Mouse (Mus musculus) forebrain, embryonic 14.5 days (tissue): Measurements from ENCODE around the gene Clic1. TPM values are rescaled to one million over a fixed set of nuclear protein-coding genes. Genes with fewer than 3 reads are reported as not detected.

Experiments
- ATAC-seq: fragments of 200-750 bp; cut with Nextera tagmentation; 2 replicates; pipeline ENCODE4 v1.8.0; 2017; ENCODE audit warnings: mild to moderate bottlenecking, moderate library complexity
- DNase-seq: peaks from one replicate; pipeline ENCODE4 v3.0.0-alpha.2; 2015; ENCODE audit warnings: low spot score
- H3K27ac ChIP-seq: fragments of 300-500 bp; sonication (generic); 2 replicates; pipeline ENCODE4 v1.5.1; 2014; ENCODE audit warnings: low read depth, mild to moderate bottlenecking, control low read depth, low read length, moderate library complexity
- H3K27me3 ChIP-seq: fragments of 300-500 bp; sonication (generic); replicated peaks from 2 replicates; pipeline ENCODE4 v1.6.1; 2014; ENCODE audit warnings: low read length, control low read depth, mixed read lengths; ENCODE audit not compliant: control insufficient read depth, insufficient read depth
- H3K36me3 ChIP-seq: fragments of 300-500 bp; sonication (generic); 2 replicates; pipeline ENCODE4 v1.6.1; 2014; ENCODE audit warnings: low read length, control low read depth; ENCODE audit not compliant: control insufficient read depth, insufficient read depth
- H3K4me1 ChIP-seq: fragments of 300-500 bp; sonication (generic); 2 replicates; pipeline ENCODE4 v1.6.1; 2014; ENCODE audit warnings: antibody characterized with exemption, low read length, control low read depth; ENCODE audit not compliant: control insufficient read depth, insufficient read depth
- H3K4me2 ChIP-seq: fragments of 300-500 bp; sonication (generic); 2 replicates; pipeline ENCODE4 v1.6.1; 2014; ENCODE audit warnings: mild to moderate bottlenecking, control low read depth, low read length
- H3K4me3 ChIP-seq: fragments of 300-500 bp; sonication (generic); 2 replicates; pipeline ENCODE4 v1.5.1; 2014; ENCODE audit warnings: low read depth, low read length, control low read depth
- H3K9ac ChIP-seq: fragments of 300-500 bp; sonication (generic); 2 replicates; pipeline ENCODE4 v1.6.1; 2014; ENCODE audit warnings: mild to moderate bottlenecking, low read length, control low read depth, moderate library complexity
- H3K9me3 ChIP-seq: fragments of 300-500 bp; sonication (generic); replicated peaks from 2 replicates; pipeline ENCODE4 v1.6.1; 2016; ENCODE audit warnings: low read length, control low read depth, mixed read lengths; ENCODE audit not compliant: control insufficient read depth
- WGBS: fragments of 180-500 bp; shearing (Covaris S2); extraction: QIAGEN DNeasy Blood & Tissue Kit; methylation state at CpG from one replicate; pipeline ENCODE4 v1.1.7; 2014; 5-methylcytosine and 5-hydroxymethylcytosine counted together
- polyA plus RNA-seq: library from polyadenylated mRNA; unstranded; fragments of >200 nt; fragmentation: Nextera tagmentation; extraction: Ambion mirVana; gene quantifications from 2 replicates; pipeline ENCODE4 v1.2.1, GENCODE M21; 2014

Gene Clic1
- polyA plus RNA-seq, 1 experiment from 2014 or later: 37.3 TPM

- H3K9ac ChIP-seq: no peak overlapping the region
These were observed 53.5 kb downstream of the Clic1 start for GRCm38 (mm10) chr17:35103221-35103690.

GRCm38 (mm10) chr17:35104079-35104478 is 54.3 kb downstream of the Clic1 start:
- H3K27me3 ChIP-seq: no peaks in the 10 kb centered on the region
- H3K4me1 ChIP-seq: no peaks in the 10 kb centered on the region
- no peak overlapping the region for H3K4me3 ChIP-seq
- peaks cover 53% of the 10 kb centered on the region for H3K36me3 ChIP-seq
- ATAC-seq (no peak), DNase-seq (no peak)
- no peaks in the 10 kb centered on the region for H3K9me3 ChIP-seq
- H3K4me2 ChIP-seq: no peak overlapping the region
- H3K27ac ChIP-seq: no peak overlapping the region
- WGBS: 92% methylated on average over 7 of the region's 7 CpGs
- H3K9ac ChIP-seq: no peak overlapping the region

More at GRCm38 (mm10) chr17:35103221-35103690, 53.5 kb downstream of the Clic1 start:
- Histone ChIP-seq H3K27ac (no peak overlapping the region), H3K4me1 (no peaks in the 10 kb centered on the region), H3K27me3 (no peaks in the 10 kb centered on the region), H3K36me3 (peaks cover 61% of the 10 kb centered on the region), H3K9me3 (no peaks in the 10 kb centered on the region), H3K4me3 (no peak overlapping the region), H3K4me2 (no peak overlapping the region)
- ATAC-seq (no peak), DNase-seq (no peak)
- WGBS: 73% methylated on average over 6 of the region's 6 CpGs

- Histone ChIP-seq H3K36me3 (peaks cover 46% of the 10 kb centered on the region), H3K9ac (no peak overlapping the region), H3K4me1 (no peaks in the 10 kb centered on the region), H3K9me3 (no peaks in the 10 kb centered on the region), H3K27me3 (no peaks in the 10 kb centered on the region), H3K4me3 (no peak overlapping the region), H3K4me2 (no peak overlapping the region), H3K27ac (no peak overlapping the region)
- WGBS: 78% methylated on average over 6 of the region's 6 CpGs
- ATAC-seq (no peak), DNase-seq (no peak)
These were observed 55.0 kb downstream of the Clic1 start for GRCm38 (mm10) chr17:35104754-35105153.

GRCm38 (mm10) chr17:35105740-35106389 is 56.1 kb downstream of the Clic1 start:
- 0 out of 2 replicates have a peak, but pooled peaks have one; percentile 12 for ATAC-seq
- H3K36me3 ChIP-seq: peaks cover 35% of the 10 kb centered on the region
- no peak overlapping the region for H3K27ac ChIP-seq
- 23% methylated on average over 13 of the region's 13 CpGs for WGBS
- H3K4me3 ChIP-seq: no peak overlapping the region
- H3K4me2 ChIP-seq: peak overlapping the region; percentile 28; the same call in 1 of the 2 replicates
- no peaks in the 10 kb centered on the region for H3K9me3 ChIP-seq
- H3K9ac ChIP-seq: peak overlapping the region; percentile 48; the same call in 1 of the 2 replicates
- H3K27me3 ChIP-seq: no peaks in the 10 kb centered on the region
- no peaks in the 10 kb centered on the region for H3K4me1 ChIP-seq
- DNase-seq: peak; percentile 61

- Histone ChIP-seq H3K9me3 (no peaks in the 10 kb centered on the region), H3K27me3 (no peaks in the 10 kb centered on the region), H3K4me2 (no peak overlapping the region), H3K36me3 (peaks cover 28% of the 10 kb centered on the region), H3K4me1 (no peaks in the 10 kb centered on the region), H3K9ac (peak overlapping the region; percentile 48; the same call in 1 of the 2 replicates), H3K4me3 (no peak overlapping the region), H3K27ac (no peak overlapping the region)
- DNase-seq (peak; percentile 43), ATAC-seq (no peak)
- 66% methylated on average over 3 of the region's 3 CpGs for WGBS
These were observed 56.8 kb downstream of the Clic1 start for GRCm38 (mm10) chr17:35106522-35106921.

- ATAC-seq (no peak), DNase-seq (no peak)
- H3K4me2 ChIP-seq: no peak within 1 kb of the TSS
- peaks cover 13% of the 10 kb centered on the region for H3K36me3 ChIP-seq
- 89% methylated on average over 6 of the region's 6 CpGs for WGBS
- no peaks in the 10 kb centered on the region for H3K27me3 ChIP-seq
- H3K27ac ChIP-seq: no peak within 1 kb of the TSS
- no peak within 1 kb of the TSS for H3K4me3 ChIP-seq
- no peak within 1 kb of the TSS for H3K9ac ChIP-seq
- H3K4me1 ChIP-seq: no peaks in the 10 kb centered on the region
- no peaks in the 10 kb centered on the region for H3K9me3 ChIP-seq
These were observed 58.3 kb downstream of the Clic1 start, which contains the start of gene Ly6g5c for GRCm38 (mm10) chr17:35108097-35108496. Ly6g5c (plus strand) TSS chr17:35108279.

Other genes with a start within 250 kb of the Clic1 start
- not detected in 2 replicates for gene Cyp21a1, start 245.4 kb upstream of the Clic1 start, polyA plus RNA-seq
- 31.7 and 33.8 TPM in 2 replicates for gene Stk19, start 213.0 kb upstream of the Clic1 start, polyA plus RNA-seq
- gene Dxo, start 212.9 kb upstream of the Clic1 start, polyA plus RNA-seq: 54.9 and 66.4 TPM in 2 replicates
- gene Skiv2l, start 199.8 kb upstream of the Clic1 start, polyA plus RNA-seq: 36.6 and 46.9 TPM in 2 replicates
- gene Nelfe, start 199.6 kb upstream of the Clic1 start, polyA plus RNA-seq: 82.9 and 92.3 TPM in 2 replicates
- gene Cfb, start 187.4 kb upstream of the Clic1 start, polyA plus RNA-seq: 0.93 and 0.94 TPM in 2 replicates
- 3.5 and 3.8 TPM in 2 replicates for gene Zbtb12, start 170.5 kb upstream of the Clic1 start, polyA plus RNA-seq
- gene Gm20547, start 167.9 kb upstream of the Clic1 start, polyA plus RNA-seq: 0.28 TPM in 1 of 2 replicates, not detected in the other
- 1.3 and 1.4 TPM in 2 replicates for gene C2, start 151.7 kb upstream of the Clic1 start, polyA plus RNA-seq
- 62.5 and 76.9 TPM in 2 replicates for gene Ehmt2, start 151.5 kb upstream of the Clic1 start, polyA plus RNA-seq
- not detected in 2 replicates for gene Slc44a4, start 135.5 kb upstream of the Clic1 start, polyA plus RNA-seq
- gene Neu1, start 118.7 kb upstream of the Clic1 start, polyA plus RNA-seq: 16.2 and 20.0 TPM in 2 replicates
- 0.15 TPM in 1 of 2 replicates, not detected in the other for gene Hspa1b, start 90.7 kb upstream of the Clic1 start, polyA plus RNA-seq
- gene Gm20481, start 80.1 kb upstream of the Clic1 start, polyA plus RNA-seq: not detected in 2 replicates
- 1.4 and 3.7 TPM in 2 replicates for gene Hspa1a, start 77.8 kb upstream of the Clic1 start, polyA plus RNA-seq
- 1.3 and 1.4 TPM in 2 replicates for gene Hspa1l, start 77.3 kb upstream of the Clic1 start, polyA plus RNA-seq
- 131 and 148 TPM in 2 replicates for gene Lsm2, start 68.1 kb upstream of the Clic1 start, polyA plus RNA-seq
- gene Vars, start 49.0 kb upstream of the Clic1 start, polyA plus RNA-seq: 42.4 and 53.9 TPM in 2 replicates
- 0.05 and 0.11 TPM in 2 replicates for gene Vwa7, start 33.4 kb upstream of the Clic1 start, polyA plus RNA-seq
- gene Sapcd1, start 21.9 kb upstream of the Clic1 start, polyA plus RNA-seq: 2.9 and 6.2 TPM in 2 replicates
- 2.3 and 2.6 TPM in 2 replicates for gene Msh5, start 3.2 kb upstream of the Clic1 start, polyA plus RNA-seq
- 617 and 661 TPM in 2 replicates for gene Ddah2, start 9.1 kb downstream of the Clic1 start, polyA plus RNA-seq
- not detected in 2 replicates for gene Ly6g6c, start 15.4 kb downstream of the Clic1 start, polyA plus RNA-seq
- 0.28 and 0.42 TPM in 2 replicates for gene Mpig6b, start 16.2 kb downstream of the Clic1 start, polyA plus RNA-seq
- 10.1 and 10.7 TPM in 2 replicates for gene Ly6g6e, start 26.9 kb downstream of the Clic1 start, polyA plus RNA-seq
- 0.76 and 1.1 TPM in 2 replicates for gene Ly6g6d, start 28.1 kb downstream of the Clic1 start, polyA plus RNA-seq
- 0.15 TPM in 1 of 2 replicates, not detected in the other for gene Ly6g6f, start 35.6 kb downstream of the Clic1 start, polyA plus RNA-seq
- 69.9 and 75.7 TPM in 2 replicates for gene Abhd16a, start 39.3 kb downstream of the Clic1 start, polyA plus RNA-seq
- gene Ly6g5c, start 58.3 kb downstream of the Clic1 start, polyA plus RNA-seq: not detected in 2 replicates
- 0.89 and 1.1 TPM in 2 replicates for gene Ly6g5b, start 65.5 kb downstream of the Clic1 start, polyA plus RNA-seq
- 31.3 and 34.2 TPM in 2 replicates for gene Gpank1, start 71.5 kb downstream of the Clic1 start, polyA plus RNA-seq
- 313 and 353 TPM in 2 replicates for gene Csnk2b, start 72.1 kb downstream of the Clic1 start, polyA plus RNA-seq
- 5.2 and 5.5 TPM in 2 replicates for gene D17H6S53E, start 76.4 kb downstream of the Clic1 start, polyA plus RNA-seq
- gene Apom, start 82.1 kb downstream of the Clic1 start, polyA plus RNA-seq: 0.22 and 0.29 TPM in 2 replicates
- gene Bag6, start 85.2 kb downstream of the Clic1 start, polyA plus RNA-seq: 128 and 144 TPM in 2 replicates
- gene Prrc2a, start 114.9 kb downstream of the Clic1 start, polyA plus RNA-seq: 117 and 141 TPM in 2 replicates
- 6.9 and 7.3 TPM in 2 replicates for gene Aif1, start 126.1 kb downstream of the Clic1 start, polyA plus RNA-seq
- 6.1 and 8.0 TPM in 2 replicates for gene Lst1, start 138.5 kb downstream of the Clic1 start, polyA plus RNA-seq
- gene Ltb, start 144.5 kb downstream of the Clic1 start, polyA plus RNA-seq: 0.39 TPM in 1 of 2 replicates, not detected in the other
- gene Tnf, start 152.0 kb downstream of the Clic1 start, polyA plus RNA-seq: not detected in 2 replicates
- gene Lta, start 155.4 kb downstream of the Clic1 start, polyA plus RNA-seq: 0.13 and 0.21 TPM in 2 replicates
- gene Gm16181, start 170.9 kb downstream of the Clic1 start, polyA plus RNA-seq: not detected in 2 replicates
- gene Atp6v1g2, start 183.7 kb downstream of the Clic1 start, polyA plus RNA-seq: 44.0 and 61.1 TPM in 2 replicates
- gene Nfkbil1, start 185.8 kb downstream of the Clic1 start, polyA plus RNA-seq: 5.1 and 5.2 TPM in 2 replicates
- 478 and 489 TPM in 2 replicates for gene Ddx39b, start 191.8 kb downstream of the Clic1 start, polyA plus RNA-seq
- gene H2-D1, start 212.8 kb downstream of the Clic1 start, polyA plus RNA-seq: 37.5 and 44.2 TPM in 2 replicates